Mouse (Mus musculus): ENCODE measurements around the gene Gzmm.
"Not testable (repeated sequence)": the region's sequence is repeated elsewhere in the genome, so short reads cannot be mapped to it uniquely, and the experiment has no call there.

Gene Gzmm

GRCm38 (mm10) chr10:79681591-79682245 is 7.1 kb upstream of the Gzmm start, which contains the start of gene Cdc34:
Cdc34 (plus strand) TSS chr10:79682195.
- DNase-seq (ENCODE audit: low spot score), result peak; percentile 99

- DNase-seq (ENCODE audit: low spot score), result no peak
Measured at GRCm38 (mm10) chr10:79682551-79682915, 6.3 kb upstream of the Gzmm start.

- DNase-seq (ENCODE audit: low spot score), result no peak
Measured at GRCm38 (mm10) chr10:79682916-79683582, 5.8 kb upstream of the Gzmm start.

- DNase-seq (ENCODE audit: low spot score), result no peak
Measured at GRCm38 (mm10) chr10:79683726-79684640, 4.8 kb upstream of the Gzmm start.

GRCm38 (mm10) chr10:79684770-79685600 is 3.8 kb upstream of the Gzmm start:
- no peak for DNase-seq (ENCODE audit: low spot score)

GRCm38 (mm10) chr10:79686219-79686618 is 2.6 kb upstream of the Gzmm start:
- no peak for DNase-seq (ENCODE audit: low spot score)

GRCm38 (mm10) chr10:79686691-79687090 is 2.1 kb upstream of the Gzmm start:
- no peak for DNase-seq (ENCODE audit: low spot score)

- DNase-seq (ENCODE audit: low spot score), result no peak
Measured at GRCm38 (mm10) chr10:79687513-79687912, 1.3 kb upstream of the Gzmm start.

GRCm38 (mm10) chr10:79689178-79689577 is 358 bp downstream of the Gzmm start:
- no peak for DNase-seq (ENCODE audit: low spot score)

GRCm38 (mm10) chr10:79691986-79692548 is 3.2 kb downstream of the Gzmm start:
- no peak for DNase-seq (ENCODE audit: low spot score)

GRCm38 (mm10) chr10:79693580-79694378 is 5.0 kb downstream of the Gzmm start:
- no peak for DNase-seq (ENCODE audit: low spot score)

GRCm38 (mm10) chr10:79694379-79694655 is 5.5 kb downstream of the Gzmm start:
- no peak for DNase-seq (ENCODE audit: low spot score)

- DNase-seq (ENCODE audit: low spot score), result peak; percentile 64
Measured at GRCm38 (mm10) chr10:79695231-79696128, 6.7 kb downstream of the Gzmm start.

- DNase-seq (ENCODE audit: low spot score), result no peak
Measured at GRCm38 (mm10) chr10:79696129-79696651, 7.4 kb downstream of the Gzmm start.

GRCm38 (mm10) chr10:79697916-79698315 is 9.1 kb downstream of the Gzmm start:
- DNase-seq (ENCODE audit: low spot score), result no peak

GRCm38 (mm10) chr10:79698459-79698858 is 9.6 kb downstream of the Gzmm start:
- DNase-seq (ENCODE audit: low spot score), result no peak

- DNase-seq (ENCODE audit: low spot score), result no peak
Measured at GRCm38 (mm10) chr10:79700676-79701075, 11.9 kb downstream of the Gzmm start.

- no peak for DNase-seq (ENCODE audit: low spot score)
Measured at GRCm38 (mm10) chr10:79701443-79702129, 12.8 kb downstream of the Gzmm start.

GRCm38 (mm10) chr10:79702970-79703369 is 14.2 kb downstream of the Gzmm start:
- DNase-seq (ENCODE audit: low spot score), result not testable (repeated sequence)
